Mouse (Mus musculus): ENCODE data around the gene Psmd11. TPM values are rescaled to one million over a fixed set of nuclear protein-coding genes. Genes with fewer than 3 reads are reported as not detected.

The Psmd11 gene
- total RNA-seq, 2 experiments from 2014 or later: 137 to 153 TPM

DNA sequence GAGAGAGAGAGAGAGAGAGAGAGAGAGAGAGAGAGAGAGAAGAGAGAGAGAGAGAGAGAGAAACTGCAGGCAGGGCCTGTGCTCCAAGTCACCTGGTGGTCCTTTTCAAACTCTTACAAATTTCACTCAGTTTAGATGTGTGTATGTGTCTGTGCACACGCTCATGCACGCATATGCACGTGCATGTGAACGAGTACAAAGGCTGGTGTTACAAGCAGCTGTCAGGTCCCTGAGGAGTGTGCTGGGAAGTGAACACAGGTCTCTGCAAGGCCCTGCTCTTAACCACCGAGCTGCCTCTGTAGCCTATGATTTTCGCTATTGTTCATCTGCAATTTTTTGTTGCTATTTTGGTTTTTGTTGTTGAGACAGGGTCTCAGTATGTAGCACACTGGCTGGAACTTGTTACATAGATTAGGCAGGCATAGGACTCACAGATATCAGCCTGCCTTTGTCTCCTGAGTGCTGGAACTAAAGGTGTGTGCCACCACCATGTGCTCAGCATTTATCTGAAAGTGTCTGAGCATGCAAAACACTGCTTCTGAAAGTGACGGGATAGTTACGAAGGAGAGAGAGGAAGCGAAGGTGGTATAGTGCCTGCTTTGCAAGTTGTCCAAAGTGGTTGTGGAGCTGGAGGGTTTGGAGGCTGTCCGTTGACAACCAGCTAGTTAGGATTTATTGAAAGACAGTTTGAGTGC, 69.0 kb downstream of the Psmd11 start:
- ATAC-seq (replicated peaks; ENCODE audit: low FRiP score, low TSS enrichment, poor library complexity, severe bottlenecking): no peak

DNA sequence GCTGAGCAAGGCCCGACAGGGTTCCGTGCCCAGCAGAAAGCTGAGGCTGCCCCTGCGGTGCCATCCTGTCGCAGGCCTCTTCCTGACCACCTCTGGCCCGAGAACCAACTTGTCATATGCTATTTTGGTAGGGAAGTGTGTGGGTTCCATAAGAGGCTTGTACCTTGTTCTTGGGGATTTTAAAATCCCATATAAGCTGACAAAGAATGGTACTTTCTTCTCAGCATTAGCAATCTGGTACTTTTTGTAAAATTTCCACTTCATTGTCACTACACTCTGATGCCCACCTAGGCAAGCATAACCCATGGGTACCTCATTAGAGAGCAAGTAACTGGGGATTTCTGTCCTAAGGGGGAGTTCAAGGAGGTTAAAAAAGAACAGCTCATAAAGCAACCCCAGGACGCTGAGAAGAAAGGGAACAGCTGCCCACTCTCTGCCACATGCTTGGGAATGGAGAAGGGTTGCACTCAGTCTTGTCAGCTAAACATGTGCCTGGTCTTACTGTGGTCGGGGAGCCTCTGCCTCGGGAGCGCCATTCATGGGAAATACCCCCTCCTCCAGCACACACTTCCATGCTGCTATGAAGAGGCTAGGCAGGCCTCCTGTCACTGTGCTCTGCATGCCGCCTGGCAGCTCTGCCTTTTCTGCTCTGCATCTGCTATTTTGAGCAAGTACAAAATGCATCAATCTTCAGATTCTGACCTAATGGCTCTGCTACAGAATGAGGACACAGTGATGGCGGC, 70.1 kb downstream of the Psmd11 start:
- no peak for ATAC-seq (replicated peaks; ENCODE audit: low FRiP score, low TSS enrichment, poor library complexity, severe bottlenecking)

DNA sequence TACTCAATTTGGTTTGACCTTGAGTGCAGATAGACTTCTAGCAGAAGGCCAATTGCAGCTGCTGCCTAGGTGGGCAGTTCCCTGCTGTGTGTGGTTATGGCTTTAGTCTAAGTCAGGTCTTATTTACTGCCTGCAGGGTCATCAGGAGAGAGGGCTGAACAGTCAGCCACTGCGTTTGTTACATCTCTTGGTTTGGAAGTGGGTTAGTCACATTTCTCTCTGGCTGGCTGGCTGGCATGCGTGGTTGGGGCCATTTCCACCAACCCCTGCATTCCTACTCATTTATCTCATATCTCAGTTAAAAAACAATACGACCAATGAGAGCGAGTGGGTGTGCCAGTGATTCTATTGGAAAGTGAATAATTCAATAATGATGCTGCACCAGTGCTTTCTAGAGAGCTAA, 71.1 kb downstream of the Psmd11 start:
- ATAC-seq (replicated peaks; ENCODE audit: low FRiP score, low TSS enrichment, poor library complexity, severe bottlenecking): no peak

DNA sequence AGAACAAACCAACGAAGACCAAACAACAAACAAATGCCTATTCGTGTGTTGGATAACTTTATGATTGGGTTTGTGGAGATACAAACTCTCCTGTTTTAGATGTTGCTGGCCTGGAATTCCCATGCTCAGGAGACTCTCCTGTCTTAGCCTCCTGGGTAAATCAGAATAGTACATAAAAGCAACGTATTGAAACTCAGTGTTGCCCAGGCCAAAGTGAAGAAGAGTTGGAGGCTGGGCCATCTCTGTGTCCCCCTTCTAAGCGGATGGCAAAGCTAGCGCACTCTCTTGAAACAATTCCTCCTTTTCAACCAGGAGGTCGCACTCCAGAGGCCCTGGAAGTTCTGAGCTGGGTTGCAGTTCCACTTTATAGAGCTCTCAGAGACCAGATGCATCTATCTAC, 74.9 kb downstream of the Psmd11 start:
- no peak for ATAC-seq (replicated peaks; ENCODE audit: low FRiP score, low TSS enrichment, poor library complexity, severe bottlenecking)

DNA sequence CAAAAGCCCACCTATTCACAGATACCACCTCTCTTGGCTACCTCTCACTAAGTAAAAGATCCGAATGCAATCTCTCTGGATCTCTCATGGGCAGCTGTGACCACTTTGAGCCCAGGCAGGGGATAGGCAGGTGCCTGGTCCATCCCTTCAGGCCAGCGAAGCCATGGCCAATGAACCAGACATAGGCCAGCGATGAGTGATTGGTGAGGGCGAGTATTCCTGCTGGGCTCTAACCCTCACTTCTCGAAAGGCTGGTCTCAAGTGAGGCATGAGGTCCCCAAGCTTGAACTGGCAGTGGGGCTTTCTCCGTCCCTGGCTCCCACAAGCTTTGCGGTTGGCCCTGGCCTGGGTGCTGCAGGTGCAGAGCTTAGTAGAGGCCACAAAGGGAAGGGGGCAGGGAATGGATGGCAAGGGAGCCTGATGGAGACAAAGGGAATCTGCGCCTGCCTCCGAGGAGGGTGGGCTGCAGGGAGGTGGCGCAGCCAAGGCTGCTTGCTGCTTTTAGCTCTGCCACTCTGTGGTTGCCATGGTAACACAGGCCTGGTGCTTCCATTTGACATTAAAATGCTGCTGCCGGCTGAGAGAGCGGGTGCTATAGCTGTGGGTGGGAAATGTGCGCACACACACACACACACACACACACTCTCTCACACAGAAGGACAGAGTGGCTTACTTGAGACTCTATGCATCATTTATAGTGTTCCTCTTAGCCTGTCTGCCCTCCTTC, 75.5 kb downstream of the Psmd11 start:
- ATAC-seq (replicated peaks; ENCODE audit: low FRiP score, low TSS enrichment, poor library complexity, severe bottlenecking): no peak

DNA sequence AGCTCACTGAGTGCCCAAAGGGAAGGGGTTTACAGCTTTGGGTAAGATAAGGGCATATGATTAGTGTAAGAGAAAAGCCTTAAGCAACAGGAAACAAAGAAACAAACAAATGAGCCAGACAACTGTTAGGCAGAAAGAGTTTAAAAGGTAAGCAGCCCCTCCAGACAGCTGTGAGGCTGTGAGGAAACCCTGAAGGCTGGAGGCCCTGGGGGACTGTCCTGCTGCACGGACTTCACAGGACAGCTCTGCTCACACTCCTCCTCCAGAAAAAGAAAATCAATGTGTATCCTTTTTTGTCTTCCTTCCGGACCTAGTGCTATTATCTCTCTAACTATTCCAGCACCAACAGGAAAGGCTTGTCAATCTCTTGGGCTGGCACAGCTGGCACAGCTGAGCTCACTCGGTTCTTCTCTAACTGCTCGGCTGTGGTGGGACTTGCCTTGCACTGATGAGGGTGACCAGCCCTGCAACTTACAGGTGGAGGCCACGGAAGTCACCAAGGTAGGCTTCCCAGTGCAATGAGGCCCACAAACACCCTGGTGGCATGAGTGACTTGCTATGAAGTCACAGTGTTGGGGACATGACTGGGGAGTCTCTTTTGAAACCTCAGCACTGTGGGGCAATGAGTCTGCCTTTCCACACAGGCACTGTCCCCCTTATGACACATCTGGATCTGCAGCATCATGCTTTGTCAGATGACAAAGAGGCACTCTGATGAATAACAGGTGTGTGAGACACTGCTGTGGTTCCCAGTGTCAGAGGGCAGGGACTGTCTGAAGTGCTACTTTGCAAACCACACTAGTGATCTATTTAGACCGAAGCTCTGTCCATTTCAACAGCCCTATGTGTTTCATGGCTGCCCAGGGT, 76.3 kb downstream of the Psmd11 start:
- ATAC-seq (replicated peaks; ENCODE audit: low FRiP score, low TSS enrichment, poor library complexity, severe bottlenecking): no peak

DNA sequence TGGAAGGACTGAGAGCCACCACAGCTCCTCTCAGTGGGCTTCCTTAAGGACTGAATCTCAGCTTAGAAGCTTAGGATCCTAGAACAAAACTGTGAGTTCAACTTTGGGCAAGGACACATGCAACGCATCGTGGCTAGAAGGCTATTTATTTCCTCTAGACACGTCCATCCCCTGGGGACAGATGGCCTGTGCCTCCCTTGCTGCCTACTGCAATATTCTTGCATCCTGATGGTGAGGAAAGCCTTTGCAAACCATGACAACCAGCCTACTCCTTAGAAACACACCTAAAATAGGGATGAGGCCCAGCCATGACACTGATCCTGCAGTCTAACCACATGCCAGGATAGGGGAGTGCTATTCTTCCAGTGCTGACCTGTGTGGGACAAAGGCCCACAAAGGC, 77.2 kb downstream of the Psmd11 start:
- ATAC-seq (replicated peaks; ENCODE audit: low FRiP score, low TSS enrichment, poor library complexity, severe bottlenecking): no peak

DNA sequence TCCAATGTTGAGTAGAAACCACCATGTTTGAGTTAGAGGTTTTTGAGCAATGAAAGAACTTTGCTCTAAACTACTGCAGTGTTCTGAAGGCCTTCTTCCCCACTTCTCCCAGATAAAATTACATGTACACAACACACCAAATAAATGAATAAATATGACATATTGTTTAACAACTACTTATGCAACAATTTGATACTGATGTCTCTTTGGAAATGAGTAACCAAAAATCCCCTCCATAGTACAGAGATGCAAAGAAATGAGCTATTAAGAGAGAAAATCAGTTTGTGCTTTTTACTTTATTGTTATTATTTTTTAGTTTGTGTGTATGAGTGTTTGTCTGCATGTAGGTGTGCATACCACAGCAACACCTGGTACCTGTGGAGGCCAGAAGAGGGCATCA, 78.1 kb downstream of the Psmd11 start:
- ATAC-seq (replicated peaks; ENCODE audit: low FRiP score, low TSS enrichment, poor library complexity, severe bottlenecking): no peak

DNA sequence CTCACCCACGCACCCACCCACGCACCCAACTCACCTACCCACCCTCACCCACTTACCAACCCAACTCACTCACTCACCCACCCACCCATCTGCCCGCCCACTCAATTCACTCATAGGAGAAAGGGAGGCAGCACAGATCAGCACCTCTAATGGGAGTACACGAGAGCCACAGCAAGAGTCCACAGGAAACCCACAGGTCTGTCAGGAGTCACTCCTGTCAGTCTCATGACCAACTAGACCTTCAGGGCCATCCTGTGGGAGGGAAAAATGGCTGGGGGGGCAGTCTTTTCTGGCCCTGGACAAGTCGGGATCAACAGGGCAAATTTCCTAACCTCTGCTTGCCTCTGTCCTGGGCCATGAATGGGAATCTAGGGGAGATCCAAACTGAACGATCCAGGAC, 79.4 kb downstream of the Psmd11 start:
- ATAC-seq (replicated peaks; ENCODE audit: low FRiP score, low TSS enrichment, poor library complexity, severe bottlenecking): no peak

DNA sequence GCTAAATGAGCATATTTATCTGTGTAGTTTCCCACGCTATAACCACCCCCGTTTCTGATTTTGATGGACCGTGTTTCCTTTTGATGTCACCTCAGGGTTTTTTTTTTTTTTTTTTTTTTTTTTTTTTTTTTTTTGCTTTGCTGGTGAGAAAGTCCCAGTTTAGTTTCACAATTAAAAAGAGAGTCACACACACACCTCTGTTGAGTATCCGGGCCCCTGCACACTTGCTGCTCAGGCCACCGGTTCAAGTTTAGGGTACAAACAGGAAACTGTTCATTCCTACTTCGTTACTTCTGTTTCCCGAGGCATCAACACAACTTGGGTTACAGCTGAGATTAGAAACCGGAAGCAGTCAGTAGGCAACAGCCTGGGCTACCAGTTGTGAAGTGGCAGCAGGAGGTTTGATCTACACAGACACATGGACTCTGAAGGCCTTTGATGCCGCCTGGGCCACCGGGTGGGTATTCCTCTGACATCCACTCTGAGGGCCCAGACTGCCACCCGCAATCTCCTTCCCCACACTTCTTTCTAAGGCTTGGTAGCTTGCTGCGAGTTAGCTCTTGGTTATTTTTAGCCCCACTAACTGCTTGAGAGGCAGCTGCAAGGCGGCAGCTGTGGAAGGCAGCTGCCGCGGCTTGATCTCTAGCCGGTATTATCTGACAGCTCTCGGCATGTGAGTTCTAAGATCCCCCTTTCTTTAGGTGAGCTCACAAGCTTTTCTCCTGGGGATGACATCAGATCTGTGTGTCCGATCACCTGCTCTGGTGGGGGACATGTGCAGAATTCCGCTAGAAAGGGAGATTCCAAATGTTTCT, 80.2 kb downstream of the Psmd11 start:
- peak; percentile 62 for ATAC-seq (replicated peaks; ENCODE audit: low FRiP score, low TSS enrichment, poor library complexity, severe bottlenecking)

DNA sequence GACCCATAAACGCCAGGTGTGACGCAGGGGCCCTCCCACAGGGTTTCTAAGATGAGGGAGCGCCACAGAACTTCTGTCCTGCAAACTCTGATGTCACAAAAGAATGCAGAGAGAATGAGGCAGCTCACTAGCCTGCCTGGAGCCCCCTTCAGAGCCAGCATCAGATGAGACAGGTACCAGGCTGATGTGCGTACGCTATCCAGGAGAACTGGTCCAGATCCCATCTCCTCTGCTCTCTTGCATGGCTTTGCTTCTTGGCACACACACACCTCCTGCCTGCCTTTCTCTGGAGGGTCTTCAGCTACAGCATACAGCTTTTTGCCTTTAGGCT, 80.7 kb downstream of the Psmd11 start:
- no peak for ATAC-seq (replicated peaks; ENCODE audit: low FRiP score, low TSS enrichment, poor library complexity, severe bottlenecking)

DNA sequence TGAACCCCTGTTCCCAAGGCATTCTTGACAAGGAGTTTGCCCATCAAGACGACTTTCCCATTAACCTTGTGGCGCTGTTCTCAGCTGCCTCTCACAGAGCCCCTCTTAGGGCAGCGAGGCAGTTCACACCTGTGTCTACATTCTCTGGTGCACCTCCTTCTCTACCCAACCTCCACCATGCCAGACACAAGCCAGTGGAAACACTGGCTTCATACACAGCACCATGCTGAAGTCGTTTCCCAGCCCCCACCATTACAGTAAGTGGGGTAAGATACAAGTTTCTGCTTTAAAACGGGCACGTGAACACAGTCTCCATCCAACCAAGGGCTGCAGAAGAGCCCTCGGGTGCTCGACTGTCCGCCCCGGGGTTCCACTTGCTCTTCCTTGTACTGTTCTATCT, 81.7 kb downstream of the Psmd11 start:
- ATAC-seq (replicated peaks; ENCODE audit: low FRiP score, low TSS enrichment, poor library complexity, severe bottlenecking): no peak

DNA sequence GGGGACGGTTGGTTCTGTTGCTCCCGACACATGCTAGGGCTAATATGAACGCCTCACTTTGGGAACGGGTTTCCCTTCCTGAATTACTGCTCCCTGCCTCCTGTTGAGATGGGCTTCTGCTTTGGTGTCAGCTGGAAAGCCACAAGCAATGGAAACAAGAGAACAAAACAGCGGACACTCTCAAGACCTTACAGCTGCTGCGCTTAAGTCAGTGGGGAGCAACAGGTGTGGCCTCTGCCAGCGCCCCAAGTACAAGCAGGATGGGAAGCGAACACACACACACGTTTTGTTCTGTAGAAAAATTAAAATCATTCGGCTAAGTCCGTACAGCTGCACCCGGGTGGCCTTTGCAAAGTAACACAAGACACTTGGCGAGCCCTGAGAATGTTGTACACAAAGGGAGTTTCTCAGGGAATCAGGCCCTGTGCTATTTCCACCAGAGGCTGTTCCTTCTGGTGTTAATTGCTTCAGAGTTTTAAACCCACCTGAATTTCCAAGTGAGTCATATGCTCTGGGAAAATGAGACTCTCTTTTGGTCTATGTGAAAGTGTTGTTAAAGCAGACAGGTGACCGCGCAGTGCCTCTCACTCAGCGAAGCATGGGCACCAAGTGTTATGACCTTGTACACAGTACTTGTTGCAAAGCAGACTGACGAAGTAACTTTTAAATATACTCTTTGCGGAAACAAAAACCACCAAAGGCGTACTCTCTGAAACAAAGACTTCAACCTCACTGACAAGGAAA, 84.1 kb downstream of the Psmd11 start:
- ATAC-seq (replicated peaks; ENCODE audit: low FRiP score, low TSS enrichment, poor library complexity, severe bottlenecking): no peak

DNA sequence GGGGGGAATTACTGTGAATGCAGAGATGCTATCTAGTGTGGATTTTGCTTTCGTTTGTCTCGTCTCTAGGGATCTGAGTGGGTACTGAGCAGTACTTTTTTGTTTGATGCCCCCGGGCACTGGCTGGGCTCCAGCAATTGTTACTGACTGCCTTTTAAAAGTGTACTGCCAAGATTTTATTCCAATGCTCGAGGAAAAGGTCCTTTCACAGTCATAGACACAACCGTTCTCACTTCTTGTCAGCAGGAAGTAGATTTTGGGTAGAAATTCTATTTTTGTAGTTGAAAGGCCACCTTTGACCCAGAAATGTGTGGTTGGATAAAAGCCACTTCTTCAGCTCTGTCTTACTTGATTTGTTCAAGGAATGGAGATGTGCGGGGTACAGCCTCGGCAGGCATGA, 85.4 kb downstream of the Psmd11 start:
- no peak for ATAC-seq (replicated peaks; ENCODE audit: low FRiP score, low TSS enrichment, poor library complexity, severe bottlenecking)

DNA sequence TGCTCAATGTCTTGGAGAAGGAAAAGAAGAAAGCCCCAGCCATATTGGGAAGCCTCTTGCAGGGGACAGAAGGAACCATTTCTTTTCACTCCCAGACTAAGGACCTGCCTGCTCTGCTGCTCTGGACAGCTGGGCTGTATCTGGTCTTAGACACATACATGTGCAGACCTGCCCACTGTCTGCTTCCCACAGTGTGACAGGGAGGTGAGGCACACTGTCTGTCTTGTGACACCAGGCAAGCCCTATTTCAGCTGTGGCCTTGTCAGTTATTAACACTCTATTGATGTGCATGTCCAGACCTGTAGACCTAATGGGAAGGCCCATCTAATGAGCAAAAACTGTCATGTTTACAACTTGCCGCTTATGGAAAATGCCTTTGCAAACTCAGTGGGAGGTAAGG, 86.9 kb downstream of the Psmd11 start:
- no peak for ATAC-seq (replicated peaks; ENCODE audit: low FRiP score, low TSS enrichment, poor library complexity, severe bottlenecking)

DNA sequence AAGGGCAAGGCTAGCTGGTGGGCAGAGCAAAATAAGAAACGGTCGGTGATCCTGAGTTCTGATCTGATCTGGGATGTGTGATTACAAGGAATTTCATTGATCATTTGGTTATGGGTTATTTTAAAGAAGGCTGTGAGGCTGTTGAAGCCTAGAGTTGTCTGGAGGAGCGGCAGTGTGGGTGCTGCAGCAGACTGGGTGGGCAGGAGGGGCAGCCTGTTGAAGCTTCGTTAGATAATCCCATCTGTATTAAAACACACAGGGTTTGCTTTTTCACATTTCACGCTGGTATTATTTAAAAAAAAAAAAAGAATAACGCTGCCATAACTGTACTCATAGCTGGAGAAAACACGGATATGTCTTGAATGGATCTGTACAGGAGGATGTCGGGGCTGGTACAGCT, 87.5 kb downstream of the Psmd11 start:
- no peak for ATAC-seq (replicated peaks; ENCODE audit: low FRiP score, low TSS enrichment, poor library complexity, severe bottlenecking)

DNA sequence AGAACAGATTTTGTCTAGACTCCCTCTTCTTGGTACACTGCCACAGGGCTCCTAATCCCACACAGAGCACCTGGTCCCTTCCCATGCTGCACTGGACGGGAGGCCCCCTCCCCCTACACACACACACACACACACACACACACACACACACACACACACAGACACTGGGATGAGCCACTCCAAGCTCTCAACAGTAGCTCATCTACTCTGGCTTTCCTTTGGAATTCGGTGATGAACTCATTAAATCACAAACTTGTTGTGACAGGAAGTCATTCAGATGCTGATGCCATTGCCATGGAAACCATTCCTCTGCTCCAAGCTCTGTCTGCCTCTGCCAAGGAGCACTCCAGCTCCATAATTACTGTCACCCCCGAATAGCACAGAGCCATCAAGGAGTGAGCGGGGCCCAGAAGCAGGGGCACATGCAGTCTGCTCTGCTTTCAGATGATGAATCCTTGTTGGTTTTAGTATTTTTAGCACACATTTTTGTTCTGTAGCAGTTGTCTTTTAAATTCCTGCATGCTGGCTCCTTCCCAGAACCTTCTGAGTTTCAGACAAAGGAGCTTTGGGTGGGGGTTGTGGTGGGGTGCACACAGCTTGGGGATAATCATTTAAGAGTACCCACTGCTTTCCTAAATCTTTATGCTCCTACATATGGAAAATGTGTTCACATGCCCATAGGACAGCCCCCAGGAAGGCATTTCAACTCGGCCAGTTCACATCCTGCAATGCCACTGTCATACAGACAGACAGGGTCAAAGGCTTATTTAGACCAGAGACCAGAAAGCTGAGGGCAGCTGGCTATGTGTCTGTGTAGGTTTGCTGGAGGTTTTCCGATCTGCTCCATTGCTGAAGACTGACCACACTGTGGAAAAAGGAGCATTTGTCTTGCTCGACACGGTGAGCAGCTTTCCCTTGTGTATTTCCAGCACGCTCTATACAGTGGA, 90.3 kb downstream of the Psmd11 start:
- no peak for ATAC-seq (replicated peaks; ENCODE audit: low FRiP score, low TSS enrichment, poor library complexity, severe bottlenecking)

All from megakaryocyte-erythroid progenitor cell, adult 5-6 weeks (primary cell).